Mouse (Mus musculus) neural tube, embryonic 11.5 days (tissue): ENCODE measurements around the gene AI837181. TPM values are rescaled to one million over a fixed set of nuclear protein-coding genes. Genes with fewer than 3 reads are reported as not detected.

Experiments
- ATAC-seq: fragments of 200-750 bp; cut with Nextera tagmentation; 2 replicates; pipeline ENCODE4 v1.8.0; 2017; ENCODE audit warnings: moderate number of reproducible peaks, mild to moderate bottlenecking, moderate TSS enrichment, moderate library complexity; ENCODE audit not compliant: insufficient read depth, low FRiP score, low TSS enrichment
- DNase-seq: peaks from one replicate; pipeline ENCODE4 v3.0.0-alpha.2; 2015; ENCODE audit warnings: low spot score
- H3K27ac ChIP-seq: fragments of 300-500 bp; sonication (generic); 2 replicates; pipeline ENCODE4 v1.5.1; 2014; ENCODE audit warnings: low read depth, mild to moderate bottlenecking, low read length
- H3K27me3 ChIP-seq: fragments of 300-500 bp; sonication (generic); 2 replicates; pipeline ENCODE4 v1.6.1; 2014; ENCODE audit warnings: mild to moderate bottlenecking, low read length, mixed read lengths; ENCODE audit not compliant: control insufficient read depth, insufficient read depth
- H3K36me3 ChIP-seq: fragments of 300-500 bp; sonication (generic); 2 replicates; pipeline ENCODE4 v1.6.1; 2014; ENCODE audit warnings: mild to moderate bottlenecking, low read length, moderate library complexity, mixed read lengths; ENCODE audit not compliant: control insufficient read depth, insufficient read depth
- H3K4me1 ChIP-seq: fragments of 300-500 bp; sonication (generic); 2 replicates; pipeline ENCODE4 v1.6.1; 2014; ENCODE audit warnings: low read length, mixed read lengths; ENCODE audit not compliant: control insufficient read depth, insufficient read depth
- H3K4me2 ChIP-seq: fragments of 300-500 bp; sonication (generic); 2 replicates; pipeline ENCODE4 v1.6.1; 2014; ENCODE audit warnings: low read depth, mild to moderate bottlenecking, moderate library complexity
- H3K4me3 ChIP-seq: fragments of 300-500 bp; sonication (generic); 2 replicates; pipeline ENCODE4 v1.5.1; 2014; ENCODE audit warnings: low read depth, low read length
- H3K9ac ChIP-seq: fragments of 300-500 bp; sonication (generic); 2 replicates; pipeline ENCODE4 v1.6.1; 2014; ENCODE audit warnings: mild to moderate bottlenecking, low read length
- H3K9me3 ChIP-seq: fragments of 300-500 bp; sonication (generic); 2 replicates; pipeline ENCODE4 v1.6.1; 2016; ENCODE audit warnings: low read length; ENCODE audit not compliant: control insufficient read depth
- WGBS: fragments of 180-500 bp; shearing (Covaris S2); extraction: QIAGEN DNeasy Blood & Tissue Kit; methylation state at CpG from one replicate; pipeline ENCODE4 v1.1.7; 2014; 5-methylcytosine and 5-hydroxymethylcytosine counted together
- polyA plus RNA-seq: library from polyadenylated mRNA; unstranded; fragments of >200 nt; fragmentation: Nextera tagmentation; extraction: Ambion mirVana; gene quantifications from 2 replicates; pipeline ENCODE4 v1.2.1, GENCODE M21; 2014

Gene AI837181
- polyA plus RNA-seq, 1 experiment from 2014 or later: 39.9 TPM

- Histone ChIP-seq H3K36me3 (peaks cover 12% of the 10 kb centered on the region), H3K4me1 (peaks cover 8% of the 10 kb centered on the region), H3K9ac (peak overlapping the region; percentile 31; the same call in 1 of the 2 replicates), H3K9me3 (no peaks in the 10 kb centered on the region), H3K4me3 (peak overlapping the region; percentile 22), H3K27ac (peak overlapping the region; percentile 20; the same call in 1 of the 2 replicates), H3K27me3 (no peaks in the 10 kb centered on the region), H3K4me2 (peak overlapping the region; percentile 36)
- WGBS: 52% methylated on average over 15 of the region's 15 CpGs
- ATAC-seq (peak; percentile 43; the same call in 1 of the 2 replicates), DNase-seq (peak; percentile 83)
Observed at GRCm38 (mm10) chr19:5463791-5464562, 39.0 kb downstream of the AI837181 start.

GRCm38 (mm10) chr19:5465037-5465436 is 40.1 kb downstream of the AI837181 start:
- no peak overlapping the region for H3K4me3 ChIP-seq
- peaks cover 8% of the 10 kb centered on the region for H3K4me1 ChIP-seq
- ATAC-seq (no peak), DNase-seq (no peak)
- H3K36me3 ChIP-seq: peaks cover 12% of the 10 kb centered on the region
- WGBS: 91% methylated on average over 8 of the region's 8 CpGs
- H3K27ac ChIP-seq: no peak overlapping the region
- no peak overlapping the region for H3K4me2 ChIP-seq
- H3K9me3 ChIP-seq: no peaks in the 10 kb centered on the region
- no peak overlapping the region for H3K9ac ChIP-seq
- H3K27me3 ChIP-seq: no peaks in the 10 kb centered on the region

GRCm38 (mm10) chr19:5466916-5467500 is 42.1 kb downstream of the AI837181 start:
- WGBS: 95% methylated on average over 6 of the region's 6 CpGs
- no peaks in the 10 kb centered on the region for H3K27me3 ChIP-seq
- DNase-seq: no peak
- peaks cover 12% of the 10 kb centered on the region for H3K36me3 ChIP-seq
- H3K4me2 ChIP-seq: no peak overlapping the region
- ATAC-seq: no peak
- H3K9ac ChIP-seq: no peak overlapping the region
- peaks cover 2% of the 10 kb centered on the region; the same call in 1 of the 2 replicates for H3K4me1 ChIP-seq
- no peak overlapping the region for H3K27ac ChIP-seq
- H3K9me3 ChIP-seq: no peaks in the 10 kb centered on the region
- H3K4me3 ChIP-seq: no peak overlapping the region

- WGBS: 61% methylated on average over 5 of the region's 5 CpGs
- Histone ChIP-seq H3K36me3 (peaks cover 10% of the 10 kb centered on the region), H3K27me3 (no peaks in the 10 kb centered on the region), H3K4me1 (peaks cover 2% of the 10 kb centered on the region; the same call in 1 of the 2 replicates), H3K9me3 (no peaks in the 10 kb centered on the region), H3K9ac (no peak within 1 kb of the TSS), H3K4me3 (no peak within 1 kb of the TSS), H3K27ac (no peak within 1 kb of the TSS), H3K4me2 (no peak within 1 kb of the TSS)
- DNase-seq (no peak), ATAC-seq (no peak)
Observed at GRCm38 (mm10) chr19:5468374-5468773, 43.4 kb downstream of the AI837181 start, which contains the start of gene Ctsw. Ctsw (minus strand) TSS chr19:5468507.

- no peak overlapping the region for H3K4me2 ChIP-seq
- H3K36me3 ChIP-seq: peaks cover 4% of the 10 kb centered on the region
- WGBS: 38% methylated on average over 5 of the region's 5 CpGs
- H3K4me1 ChIP-seq: peaks cover 9% of the 10 kb centered on the region
- no peaks in the 10 kb centered on the region for H3K9me3 ChIP-seq
- no peak overlapping the region for H3K4me3 ChIP-seq
- H3K27ac ChIP-seq: no peak overlapping the region
- no peak overlapping the region for H3K9ac ChIP-seq
- ATAC-seq (no peak), DNase-seq (no peak)
- H3K27me3 ChIP-seq: no peaks in the 10 kb centered on the region
Observed at GRCm38 (mm10) chr19:5471846-5472245, 46.9 kb downstream of the AI837181 start.

GRCm38 (mm10) chr19:5472857-5473256 is 47.9 kb downstream of the AI837181 start:
- Histone ChIP-seq H3K9me3 (no peaks in the 10 kb centered on the region), H3K4me2 (no peak overlapping the region), H3K27ac (no peak overlapping the region), H3K9ac (no peak overlapping the region), H3K4me1 (peaks cover 9% of the 10 kb centered on the region), H3K36me3 (no peaks in the 10 kb centered on the region), H3K27me3 (no peaks in the 10 kb centered on the region), H3K4me3 (no peak overlapping the region)
- ATAC-seq (no peak), DNase-seq (no peak)
- WGBS: 81% methylated on average over 3 of the region's 3 CpGs

- Histone ChIP-seq H3K36me3 (no peaks in the 10 kb centered on the region), H3K4me2 (peak within 1 kb of the TSS; percentile 97), H3K4me3 (peak within 1 kb of the TSS; percentile 62), H3K27me3 (no peaks in the 10 kb centered on the region), H3K9ac (peak within 1 kb of the TSS; percentile 82), H3K27ac (peak within 1 kb of the TSS; percentile 56), H3K4me1 (peaks cover 9% of the 10 kb centered on the region), H3K9me3 (no peaks in the 10 kb centered on the region)
- ATAC-seq (peak; percentile 64; the same call in 1 of the 2 replicates), DNase-seq (peak; percentile 80)
- WGBS: 3% methylated on average over 22 of the region's 22 CpGs
Observed at GRCm38 (mm10) chr19:5473720-5474119, 48.8 kb downstream of the AI837181 start, which contains the start of gene Efemp2. Efemp2 (plus strand) TSS chr19:5473954.

GRCm38 (mm10) chr19:5474281-5475068 is 49.5 kb downstream of the AI837181 start:
- Histone ChIP-seq H3K27ac (peak overlapping the region; percentile 56), H3K27me3 (no peaks in the 10 kb centered on the region), H3K4me1 (peaks cover 9% of the 10 kb centered on the region), H3K9ac (peak overlapping the region; percentile 82), H3K36me3 (no peaks in the 10 kb centered on the region), H3K9me3 (no peaks in the 10 kb centered on the region), H3K4me2 (peak overlapping the region; percentile 97), H3K4me3 (peak overlapping the region; percentile 62)
- peak; percentile 62 for DNase-seq
- WGBS: 2% methylated on average over 33 of the region's 68 CpGs
- peak; percentile 82 for ATAC-seq
